Mouse (Mus musculus) kidney, adult 18-20 months (tissue): ENCODE results near the gene Fam160b1.

Experiments used
- DNase-seq: peaks from one replicate; pipeline ENCODE4 v3.0.0; 2021

Fam160b1 gene

DNA sequence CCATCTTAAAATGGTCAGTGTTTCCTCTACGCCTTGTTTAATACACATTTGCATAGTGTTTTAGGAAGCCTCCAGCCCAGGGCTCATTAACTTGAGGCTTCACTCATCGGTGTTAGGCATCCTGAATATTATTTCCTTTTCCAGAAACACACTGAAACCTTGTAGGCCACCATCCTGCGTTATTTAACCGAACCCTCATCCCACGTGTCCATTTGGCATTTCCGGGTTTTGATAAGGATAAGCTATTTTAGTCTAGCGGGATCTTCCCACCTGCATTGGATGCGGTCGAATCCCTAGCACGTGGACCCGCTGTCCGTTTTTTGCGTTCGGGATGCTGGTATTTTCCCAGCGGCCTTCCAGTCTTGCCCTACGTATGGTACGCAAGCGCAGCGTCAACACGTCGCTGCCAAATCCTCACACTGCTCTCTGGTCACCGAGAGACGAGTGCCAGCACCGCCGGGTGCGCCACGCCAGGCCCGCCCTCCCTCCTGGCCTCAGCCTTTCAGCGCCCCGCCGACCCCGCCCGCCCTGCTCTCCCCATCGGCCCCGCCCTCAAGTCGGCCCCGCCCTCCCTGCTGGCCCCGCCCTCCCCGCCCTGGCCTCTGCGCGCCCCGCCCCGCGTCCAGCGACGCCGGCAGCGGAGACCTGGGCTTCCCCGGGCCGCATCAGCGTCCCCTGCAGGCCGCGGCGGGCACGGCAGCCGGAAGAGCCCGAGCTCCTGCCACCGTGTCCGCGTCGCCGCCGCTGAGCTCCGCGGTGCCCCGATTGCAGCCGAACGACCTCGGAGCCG, at the start of gene Fam160b1:
Gene Fam160b1 (plus strand): TSS at position 340 of the 790 bp plus-strand sequence.
- peak; percentile 96 for DNase-seq

DNA sequence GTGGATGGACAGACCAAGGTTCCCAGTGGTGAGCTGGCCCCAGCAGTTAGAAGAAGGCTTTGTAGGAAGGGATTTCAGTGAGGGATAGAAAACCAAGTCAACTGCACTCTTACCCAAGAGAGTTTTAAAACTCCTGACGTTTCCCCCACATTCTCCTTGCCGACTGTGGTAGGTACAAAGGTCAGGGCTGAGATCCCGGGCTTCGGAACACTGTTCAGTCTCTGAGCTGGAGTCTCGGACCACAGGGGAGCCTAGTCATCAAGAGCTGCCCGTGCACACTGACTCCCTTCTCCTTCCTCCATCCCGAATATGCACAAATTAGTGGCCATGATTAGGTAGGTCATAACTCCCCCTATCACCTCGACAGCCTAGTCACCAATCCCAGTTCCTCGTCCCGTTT, 47.3 kb upstream of the Fam160b1 start:
- DNase-seq = peak; percentile 59

DNA sequence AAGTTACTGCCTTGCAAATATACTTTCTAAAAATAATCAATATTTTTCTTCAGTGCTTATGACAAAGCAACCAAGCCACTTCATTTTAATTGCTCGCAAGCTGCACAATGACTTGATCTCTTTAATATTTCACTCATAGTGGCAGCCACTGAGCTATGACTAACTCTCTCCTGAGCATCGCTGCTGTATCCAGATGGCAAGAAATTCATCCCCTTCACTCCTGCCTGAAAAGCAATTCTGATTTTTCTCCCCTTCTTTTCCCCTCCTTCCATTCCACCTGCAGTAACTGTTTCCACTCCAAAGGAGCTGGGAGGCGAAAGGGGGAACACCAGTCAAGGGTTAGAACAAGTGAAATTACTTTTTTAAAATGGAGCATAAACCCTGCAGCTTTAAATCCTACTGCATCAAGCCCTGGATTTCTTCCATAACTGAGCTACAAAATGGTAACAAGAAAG, 46.6 kb upstream of the Fam160b1 start:
- DNase-seq = no peak

DNA sequence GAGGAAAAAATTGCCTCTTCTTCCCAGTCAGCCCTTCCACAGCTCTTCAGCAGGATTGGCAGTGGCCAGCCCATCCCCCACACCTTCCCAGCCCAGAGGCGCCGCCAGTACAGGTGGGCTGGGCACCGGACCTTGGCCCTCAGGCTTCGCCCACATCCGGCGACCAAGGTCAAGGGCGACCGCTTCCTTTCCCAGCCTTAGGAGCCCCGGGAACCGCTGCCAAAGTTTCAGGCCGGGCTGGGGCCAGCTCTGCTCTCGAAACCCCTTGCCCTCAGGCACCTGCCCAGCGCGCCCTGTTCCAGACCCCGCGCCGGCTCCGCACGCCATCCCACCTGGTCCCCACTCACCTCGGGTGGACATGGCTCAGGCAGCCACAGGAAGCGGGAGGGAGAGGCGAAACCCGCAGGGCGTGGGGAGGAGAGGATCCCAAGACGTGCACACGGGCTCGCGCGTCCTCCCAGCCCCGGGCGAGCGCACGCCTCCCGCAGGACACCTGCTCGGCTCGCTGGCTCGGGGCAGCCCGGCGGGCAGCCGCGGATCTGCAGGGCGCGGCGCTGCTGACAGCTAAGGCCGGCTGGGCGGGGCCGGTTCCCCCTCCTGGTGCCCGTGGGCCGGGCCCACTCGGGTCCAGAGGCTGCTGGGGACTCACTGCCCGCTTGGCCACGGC, 46.0 kb upstream of the Fam160b1 start, which contains the start of gene Ablim1:
Gene Ablim1 (minus strand): TSS at position 574 of the 667 bp plus-strand sequence.
- peak; percentile 88 for DNase-seq

DNA sequence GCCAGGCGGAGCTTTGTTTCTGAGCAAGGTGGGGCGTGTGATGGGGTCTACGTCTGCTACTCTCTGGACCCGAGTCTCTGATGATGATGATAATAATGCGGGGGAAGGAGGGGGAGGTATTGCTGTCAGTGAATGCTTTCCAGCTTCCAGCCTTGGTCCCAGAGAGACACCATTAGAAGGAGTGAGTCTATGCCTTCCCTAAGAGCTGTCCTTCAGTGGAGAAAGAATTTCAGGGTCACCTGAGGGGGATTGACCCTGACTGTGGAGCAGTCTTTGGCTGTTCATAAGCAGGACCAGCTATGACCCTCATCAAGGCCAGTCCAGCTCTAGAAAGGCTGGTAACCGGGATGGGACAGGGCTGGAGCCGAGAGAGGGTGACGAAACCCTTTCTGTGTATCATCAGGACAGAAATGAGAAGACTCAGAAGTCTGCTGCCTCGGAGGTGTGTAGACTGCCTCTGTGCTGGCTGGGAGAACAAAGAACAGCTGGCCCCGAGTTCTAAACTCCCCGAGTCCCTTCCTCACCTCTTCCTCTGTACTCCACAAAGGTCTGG, 45.4 kb upstream of the Fam160b1 start:
- no peak for DNase-seq

DNA sequence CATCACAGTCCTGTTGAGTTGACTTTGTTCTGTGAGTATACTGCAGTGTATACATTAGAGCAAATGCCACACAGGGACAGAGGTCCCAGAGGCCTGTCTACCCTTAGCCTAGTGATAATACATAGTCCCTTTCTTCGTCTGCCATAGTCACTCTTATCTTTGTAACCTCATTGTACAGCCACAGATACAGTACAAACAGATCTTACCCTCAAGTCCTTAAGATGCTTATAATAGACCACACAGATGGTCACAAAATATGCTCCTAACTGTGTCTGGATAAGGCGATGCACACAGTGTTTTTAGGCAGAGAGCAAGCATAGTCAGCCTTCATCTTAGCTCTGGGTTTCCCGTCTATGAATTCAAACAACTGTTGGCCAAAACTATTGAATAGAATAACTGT, 43.9 kb upstream of the Fam160b1 start:
- DNase-seq = no peak

DNA sequence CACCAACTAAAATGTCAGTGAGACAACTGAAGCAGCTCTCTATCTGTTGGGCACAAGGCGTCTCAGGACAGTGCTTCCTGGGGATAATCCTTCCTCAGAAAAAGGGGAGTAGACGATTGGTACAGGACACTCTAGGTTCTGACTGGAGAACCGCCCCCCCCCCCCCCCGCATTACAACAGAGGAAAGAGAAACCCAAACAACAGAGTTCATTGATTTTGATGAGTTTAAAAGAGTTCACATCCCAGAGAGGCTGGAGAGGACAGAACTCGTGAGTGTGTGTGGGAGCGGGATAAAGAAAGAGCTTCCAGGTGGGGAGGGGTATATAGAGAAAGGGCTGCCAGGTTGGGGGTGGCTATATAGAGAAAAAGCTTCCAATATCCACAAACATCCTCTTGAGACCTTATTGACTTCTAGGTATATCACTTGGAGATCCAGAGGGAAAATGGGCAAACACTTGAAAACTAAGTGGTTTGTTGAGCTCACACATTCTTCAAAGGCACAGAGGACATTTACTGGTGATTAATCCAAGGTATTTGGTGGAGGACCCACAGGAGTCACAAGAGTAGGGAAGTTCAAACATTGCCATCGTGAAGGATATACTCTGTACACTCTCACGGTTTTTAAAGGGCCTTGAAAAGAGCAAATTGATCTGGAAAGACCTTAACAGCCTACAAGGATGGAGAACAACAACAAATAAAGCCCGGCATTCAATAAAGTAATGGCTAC, 39.7 kb upstream of the Fam160b1 start:
- no peak for DNase-seq

DNA sequence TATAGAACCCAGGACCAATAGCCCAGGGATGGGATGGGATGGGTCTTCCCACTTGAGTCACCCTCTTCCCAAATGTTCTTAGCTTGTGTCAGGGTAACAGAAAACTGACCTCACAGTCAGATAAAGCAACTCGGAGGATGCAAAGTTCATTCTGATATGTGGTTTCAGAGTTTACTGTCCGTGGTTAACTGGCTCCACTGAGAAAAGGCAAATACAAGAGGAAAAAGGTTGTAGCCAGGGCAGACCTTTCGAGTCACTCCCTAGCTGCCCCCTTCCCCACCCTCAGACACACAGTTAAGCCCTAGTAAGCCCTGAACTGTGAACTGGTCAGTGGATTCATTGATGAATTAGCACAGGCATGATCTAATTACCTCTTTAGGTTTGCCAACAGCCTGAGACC, 38.6 kb upstream of the Fam160b1 start:
- no peak for DNase-seq

DNA sequence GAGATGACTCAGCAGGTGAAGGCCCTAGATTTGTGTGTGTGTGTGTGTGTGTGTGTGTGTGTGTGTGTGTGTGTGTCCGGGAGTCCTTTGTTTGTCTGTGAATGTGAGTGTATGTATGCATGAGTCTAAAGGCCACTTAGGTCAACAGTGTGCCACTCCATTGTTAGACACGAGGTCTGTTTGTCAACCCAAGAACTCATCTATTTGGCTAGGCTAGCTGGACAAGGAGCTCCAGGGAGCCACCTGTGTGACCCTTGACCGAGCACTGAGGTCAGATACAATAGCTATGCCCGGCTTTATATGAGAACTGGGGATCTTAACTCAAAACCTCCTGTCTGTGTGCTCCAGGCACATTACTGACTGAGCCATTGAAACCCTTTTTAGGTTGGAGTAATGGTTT, 38.0 kb upstream of the Fam160b1 start:
- no peak for DNase-seq

DNA sequence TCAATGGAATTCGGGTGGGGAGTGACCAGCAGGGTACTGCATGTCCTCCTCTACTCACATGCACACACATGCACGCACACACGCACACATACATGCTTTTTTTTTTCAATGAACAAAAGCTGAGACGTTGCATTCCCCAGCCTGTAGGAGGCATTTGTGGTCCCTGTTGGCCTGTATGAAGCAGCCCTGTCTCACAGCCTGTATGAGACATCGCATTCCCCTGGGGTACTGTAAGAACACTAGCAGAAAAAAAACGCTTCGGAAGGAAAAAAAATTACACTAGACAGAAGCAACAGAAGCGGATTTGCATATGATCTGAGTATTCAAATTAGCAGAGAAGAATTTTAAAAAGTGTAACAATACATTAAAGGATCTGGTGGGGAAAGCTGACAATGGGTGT, 37.4 kb upstream of the Fam160b1 start:
- no peak for DNase-seq

DNA sequence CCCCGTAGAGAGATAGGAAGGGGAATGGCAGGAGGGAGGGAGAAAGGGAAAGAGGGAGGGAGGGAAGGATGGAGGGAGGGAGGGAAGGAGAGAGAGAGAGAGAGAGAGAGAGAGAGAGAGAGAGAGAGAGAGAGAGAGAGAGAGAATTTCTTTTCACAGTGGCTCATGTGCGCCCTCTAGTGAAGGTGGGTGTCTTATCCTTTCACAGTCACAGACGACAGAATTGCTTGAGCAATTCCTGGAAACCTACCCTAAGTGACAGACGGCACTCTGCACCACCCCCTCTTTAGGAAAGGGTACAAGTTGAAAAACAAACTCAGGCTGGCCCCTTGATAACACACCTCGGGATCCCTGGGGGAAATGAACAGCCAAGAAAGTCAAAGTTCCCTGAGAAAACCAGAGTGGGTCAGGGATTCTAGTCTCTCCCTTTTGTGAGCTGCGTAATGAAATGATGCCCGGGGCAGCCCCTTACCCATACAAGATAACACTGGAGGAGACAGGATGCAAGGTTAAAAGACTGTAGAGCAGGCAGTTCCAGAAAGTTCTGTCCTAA, 34.7 kb upstream of the Fam160b1 start:
- peak; percentile 76 for DNase-seq

DNA sequence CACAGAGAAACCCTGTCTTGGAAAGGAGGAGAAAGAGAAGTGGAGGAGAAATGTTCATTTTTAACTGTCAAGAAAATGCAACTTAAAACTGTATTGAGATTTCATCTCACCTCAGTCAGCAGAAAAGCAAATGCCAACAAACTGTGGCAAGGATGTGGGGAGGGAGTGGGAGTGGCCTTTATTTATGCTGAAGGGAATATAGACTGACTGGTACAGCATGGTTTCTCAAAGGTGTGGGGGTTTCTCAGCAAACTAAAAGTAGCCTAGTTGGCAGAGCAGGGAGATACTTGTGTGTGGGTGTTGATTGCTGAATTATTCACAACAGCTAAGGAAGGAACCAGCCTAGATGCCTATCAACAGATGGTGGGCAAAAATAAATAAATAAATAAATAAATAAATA, 32.8 kb upstream of the Fam160b1 start:
- no peak for DNase-seq

DNA sequence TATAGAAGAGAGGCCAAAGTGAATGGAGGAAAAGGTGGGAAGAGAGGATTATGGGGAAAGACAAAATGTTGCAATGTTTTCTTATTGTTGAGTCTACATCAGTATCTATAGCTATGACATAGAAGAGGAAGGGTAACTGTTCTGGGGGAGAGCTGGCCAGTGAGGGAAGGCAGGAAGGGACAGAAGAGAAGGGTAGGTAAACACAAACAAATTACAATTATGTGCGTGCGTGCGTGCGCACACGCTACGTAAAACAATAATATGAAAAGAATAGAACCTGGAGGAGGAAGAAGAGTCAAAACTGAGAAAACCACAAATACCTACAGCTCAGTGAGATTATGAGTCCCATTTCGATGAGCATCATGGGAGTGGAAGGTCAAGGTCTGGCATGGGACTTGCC, 32.2 kb upstream of the Fam160b1 start:
- no peak for DNase-seq

DNA sequence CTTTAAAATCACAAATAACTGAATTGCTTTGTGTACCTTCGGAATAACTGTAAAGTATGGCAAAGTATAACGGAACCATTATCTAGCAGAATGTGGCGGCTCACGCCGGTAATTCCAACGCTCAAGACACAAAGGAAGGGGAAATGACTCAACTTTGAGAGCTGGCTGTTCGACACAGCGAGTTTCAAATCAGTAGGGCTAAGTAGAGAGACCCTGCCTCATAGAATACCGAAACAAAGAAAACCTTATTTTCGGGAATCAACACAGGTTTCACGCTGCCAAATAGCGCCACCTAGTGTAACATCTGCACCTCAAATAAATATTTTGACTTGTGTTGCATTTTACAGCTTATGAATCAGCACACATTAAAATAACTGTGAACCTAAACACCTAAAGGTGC, 31.7 kb upstream of the Fam160b1 start:
- peak; percentile 54 for DNase-seq

DNA sequence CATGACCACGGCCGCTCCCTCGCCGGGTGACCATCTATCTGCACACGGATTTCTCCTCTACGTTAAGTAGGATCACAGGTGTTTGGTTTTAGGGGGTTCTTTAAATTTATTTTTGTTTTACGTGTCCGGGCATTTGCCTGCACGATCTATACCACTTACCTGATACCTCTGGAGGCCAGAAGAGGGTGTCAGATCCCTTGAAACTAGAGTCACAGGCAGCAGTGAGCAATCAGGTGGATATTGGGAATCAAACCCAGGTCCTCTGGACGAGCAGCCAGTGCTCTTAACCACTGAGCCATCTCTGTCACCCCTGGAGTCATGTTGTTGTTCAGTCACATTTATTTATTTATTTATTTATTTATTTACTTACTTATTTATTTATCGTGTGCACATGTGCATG, 30.2 kb upstream of the Fam160b1 start:
- DNase-seq = no peak

DNA sequence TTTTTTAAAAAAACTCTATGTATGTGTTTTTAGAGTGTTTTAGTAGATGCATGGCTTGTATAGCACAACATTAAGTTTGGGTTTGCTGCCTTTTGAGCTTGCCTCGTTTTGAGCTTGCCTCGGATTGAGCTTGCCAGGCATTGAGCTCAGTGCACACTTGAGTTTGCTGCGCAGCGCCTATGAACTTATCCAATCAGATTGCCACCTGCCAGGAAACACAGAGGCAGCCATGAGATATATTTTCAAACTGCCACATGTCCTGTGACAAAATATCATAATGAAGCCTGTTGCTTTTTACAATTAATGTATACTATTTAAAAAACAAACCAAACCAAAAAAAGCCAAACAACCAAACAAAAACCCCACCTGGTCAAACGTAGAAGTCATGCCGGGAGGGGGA, 29.2 kb upstream of the Fam160b1 start:
- DNase-seq = no peak

DNA sequence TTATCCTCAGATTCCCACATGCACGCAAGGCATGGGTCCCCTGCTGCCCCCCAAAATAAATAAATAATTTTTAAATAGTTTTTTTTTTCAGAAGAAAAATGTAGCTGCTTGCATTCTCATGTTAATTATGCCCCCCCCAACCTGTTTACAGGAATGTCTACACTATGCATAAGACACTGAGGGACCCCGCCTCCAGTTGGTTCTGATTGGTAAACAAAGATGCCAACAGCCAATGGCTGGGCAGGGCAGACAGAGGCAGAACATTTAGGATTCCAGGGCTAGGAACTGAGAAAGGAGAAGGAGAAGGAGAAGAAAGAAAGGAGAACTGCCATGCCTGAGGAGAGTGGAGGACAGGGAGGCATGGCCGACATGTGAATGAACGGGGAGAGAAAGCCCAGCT, 27.1 kb upstream of the Fam160b1 start:
- no peak for DNase-seq

DNA sequence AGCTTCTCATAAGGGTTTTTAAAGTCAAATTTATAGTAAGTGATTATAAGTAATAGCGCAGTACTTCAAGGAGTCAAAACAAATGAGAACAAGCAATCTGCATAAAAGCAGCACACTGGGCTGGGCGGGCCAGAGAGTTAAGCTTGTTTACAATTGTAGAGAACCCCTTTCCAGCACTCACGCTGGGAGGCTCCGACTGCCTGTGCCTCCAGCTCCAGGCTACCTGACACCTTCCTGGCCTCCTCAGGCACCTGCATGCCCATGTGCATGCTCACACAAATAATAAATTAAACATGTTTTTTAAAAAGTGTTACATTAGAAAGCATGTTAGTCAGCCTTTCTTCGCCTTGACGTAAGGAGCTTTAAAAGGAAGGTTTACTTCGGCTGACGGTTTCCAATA, 25.3 kb upstream of the Fam160b1 start:
- no peak for DNase-seq

DNA sequence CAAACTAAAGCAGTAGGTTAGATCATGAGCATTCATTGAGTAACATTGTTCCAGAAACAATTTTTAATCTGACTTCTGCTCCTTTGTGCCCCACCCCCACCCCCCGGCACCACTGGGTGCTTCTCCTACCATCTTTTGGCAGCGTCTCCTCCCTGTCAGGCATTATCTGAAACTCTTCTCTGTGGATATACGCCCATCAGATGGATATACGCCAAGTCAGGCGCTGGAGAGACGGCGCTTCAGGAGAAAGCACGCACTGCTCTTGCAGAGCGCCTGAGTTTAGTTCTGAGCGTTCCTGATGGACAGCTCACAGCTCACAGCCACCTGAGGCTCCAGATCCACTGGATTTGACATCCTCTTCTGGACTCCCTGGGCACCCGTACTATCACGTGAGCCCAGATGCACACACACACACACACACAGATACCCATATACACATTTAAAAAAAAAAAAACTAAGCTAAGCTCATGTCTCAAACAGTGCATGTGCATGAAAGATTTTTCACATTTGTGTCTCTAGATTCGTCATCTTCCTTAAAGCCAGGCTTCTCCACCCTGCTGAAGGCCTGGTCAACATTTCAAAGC, 21.1 kb upstream of the Fam160b1 start:
- no peak for DNase-seq

DNA sequence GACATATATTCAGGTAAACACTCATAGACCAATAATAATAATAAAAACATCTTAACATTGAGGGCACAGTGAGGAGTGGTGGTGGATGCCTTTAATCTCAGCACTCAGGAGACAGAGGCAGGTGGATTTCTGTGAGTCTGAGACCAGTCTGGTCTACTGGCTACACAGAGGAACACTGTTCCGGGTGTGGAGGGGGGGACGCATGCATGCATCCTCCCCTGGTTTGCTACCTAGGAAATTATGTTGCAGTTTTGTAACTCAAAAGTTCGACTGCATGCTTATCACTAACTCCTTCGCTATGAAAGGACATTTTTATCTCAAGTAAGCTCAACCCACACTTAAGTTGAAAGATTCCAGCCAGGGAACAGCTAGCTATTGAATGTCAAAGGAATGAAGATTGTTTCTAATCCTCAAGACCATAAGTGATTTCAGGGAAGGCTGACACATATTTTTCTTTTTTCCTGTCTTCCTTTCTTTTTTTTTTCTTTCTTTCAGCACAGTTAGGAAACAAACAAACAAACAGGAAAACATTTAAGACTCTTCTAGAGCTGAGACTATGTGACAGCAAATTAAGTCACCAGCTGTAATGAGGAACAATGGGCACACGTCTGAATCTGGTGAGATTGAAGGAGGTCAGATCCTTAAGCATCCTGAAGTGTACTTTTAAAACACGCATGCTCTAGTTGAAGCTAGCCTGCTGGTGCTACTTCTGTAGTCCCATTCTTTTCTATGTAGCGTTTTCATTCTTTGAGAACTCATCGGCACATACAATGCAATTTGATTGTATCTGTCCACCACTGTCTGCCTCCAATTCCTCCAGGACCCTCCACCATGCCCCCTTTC, 19.4 kb upstream of the Fam160b1 start:
- no peak for DNase-seq

DNA sequence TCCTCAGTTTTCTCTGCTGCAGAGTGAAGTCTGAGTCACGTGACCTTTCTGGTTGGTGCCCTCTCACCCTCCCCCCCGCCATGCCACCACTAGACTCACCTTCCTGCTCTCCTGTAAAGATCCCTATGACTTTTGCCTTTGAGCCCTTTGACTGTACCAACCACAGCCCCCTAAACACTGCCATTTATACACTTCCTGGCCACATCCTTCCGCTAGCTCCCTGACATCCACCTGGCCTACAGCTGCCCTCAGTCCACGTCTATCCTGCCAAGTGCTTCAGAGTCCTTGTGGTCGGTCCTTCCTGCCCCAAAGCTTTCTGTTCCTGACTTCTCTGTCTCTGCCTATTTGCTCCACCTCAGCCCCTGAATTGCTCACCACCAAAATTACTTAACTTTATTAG, 16.6 kb upstream of the Fam160b1 start:
- no peak for DNase-seq

DNA sequence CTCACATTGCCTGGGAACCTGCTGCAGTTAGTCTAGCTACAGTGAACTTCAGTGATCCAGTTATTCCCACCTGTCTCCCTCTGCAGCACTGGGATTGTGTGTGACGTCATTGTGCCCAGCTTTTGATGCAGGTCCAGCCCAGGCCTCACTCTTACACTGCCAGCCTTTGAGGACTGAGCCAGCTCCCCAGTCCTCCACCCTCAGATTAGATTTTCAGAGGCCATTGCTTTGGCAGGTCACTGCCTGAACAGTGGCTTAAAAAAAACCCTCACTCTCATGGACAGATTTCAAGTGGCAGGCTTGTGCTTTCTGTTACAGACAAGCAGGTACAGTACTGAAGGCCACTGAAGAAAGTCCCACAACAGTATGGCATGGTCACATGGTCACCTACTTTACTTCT, 15.8 kb upstream of the Fam160b1 start:
- DNase-seq = no peak
